Mouse (Mus musculus): ENCODE data around the gene Eps8. TPM values are rescaled to one million over a fixed set of nuclear protein-coding genes. Genes with fewer than 3 reads are reported as not detected.
A peak's percentile ranks its signal among the peaks of the same experiment; 100 is the strongest.
"Not testable (repeated sequence)": the region's sequence is repeated elsewhere in the genome, so short reads cannot be mapped to it uniquely, and the experiment has no call there.

Gene Eps8
- polyA plus RNA-seq, 1 experiment: 23.0 TPM

GRCm38 (mm10) chr6:137467696-137468095 is 187.0 kb downstream of the Eps8 start:
- Histone ChIP-seq H3K27ac (ENCODE audit: insufficient read depth, low read length) (peak overlapping the region; percentile 47; the same call in 1 of the 2 replicates), H3K4me1 (ENCODE audit: control insufficient read depth, insufficient read depth, low read length) (peaks cover 6% of the 10 kb centered on the region; the same call in 1 of the 2 replicates), H3K4me3 (ENCODE audit: insufficient read depth, low read length) (no peak overlapping the region)
- TF ChIP-seq CTCF (IDR thresholded peaks at IDR 0.05; ENCODE audit: extremely low read depth, insufficient read depth, low read length) (no peak), POLR2A (IDR thresholded peaks at IDR 0.05; ENCODE audit: extremely low read depth, insufficient read depth, low read length) (no peak)

GRCm38 (mm10) chr6:137466256-137466655 is 188.4 kb downstream of the Eps8 start:
- H3K27ac ChIP-seq (ENCODE audit: insufficient read depth, low read length): no peak overlapping the region
- no peak overlapping the region for H3K4me3 ChIP-seq (ENCODE audit: insufficient read depth, low read length)
- TF ChIP-seq CTCF (IDR thresholded peaks at IDR 0.05; ENCODE audit: extremely low read depth, insufficient read depth, low read length) (no peak), POLR2A (IDR thresholded peaks at IDR 0.05; ENCODE audit: extremely low read depth, insufficient read depth, low read length) (no peak)
- peaks cover 4% of the 10 kb centered on the region; the same call in 1 of the 2 replicates for H3K4me1 ChIP-seq (ENCODE audit: control insufficient read depth, insufficient read depth, low read length)

GRCm38 (mm10) chr6:137465253-137465652 is 189.4 kb downstream of the Eps8 start:
- Histone ChIP-seq H3K4me3 (ENCODE audit: insufficient read depth, low read length) (no peak overlapping the region), H3K4me1 (ENCODE audit: control insufficient read depth, insufficient read depth, low read length) (no peaks in the 10 kb centered on the region), H3K27ac (ENCODE audit: insufficient read depth, low read length) (no peak overlapping the region)
- TF ChIP-seq CTCF (IDR thresholded peaks at IDR 0.05; ENCODE audit: extremely low read depth, insufficient read depth, low read length) (no peak), POLR2A (IDR thresholded peaks at IDR 0.05; ENCODE audit: extremely low read depth, insufficient read depth, low read length) (no peak)

GRCm38 (mm10) chr6:137463771-137464170 is 190.9 kb downstream of the Eps8 start:
- H3K4me1 ChIP-seq (ENCODE audit: control insufficient read depth, insufficient read depth, low read length): no peaks in the 10 kb centered on the region
- TF ChIP-seq POLR2A (IDR thresholded peaks at IDR 0.05; ENCODE audit: extremely low read depth, insufficient read depth, low read length) (no peak), CTCF (IDR thresholded peaks at IDR 0.05; ENCODE audit: extremely low read depth, insufficient read depth, low read length) (no peak)

GRCm38 (mm10) chr6:137458136-137458535 is 196.5 kb downstream of the Eps8 start:
- H3K4me3 ChIP-seq (ENCODE audit: insufficient read depth, low read length): no peak overlapping the region
- TF ChIP-seq POLR2A (IDR thresholded peaks at IDR 0.05; ENCODE audit: extremely low read depth, insufficient read depth, low read length): no peak
- no peak for TF ChIP-seq CTCF (IDR thresholded peaks at IDR 0.05; ENCODE audit: extremely low read depth, insufficient read depth, low read length)
- no peak overlapping the region for H3K27ac ChIP-seq (ENCODE audit: insufficient read depth, low read length)
- H3K4me1 ChIP-seq (ENCODE audit: control insufficient read depth, insufficient read depth, low read length): no peaks in the 10 kb centered on the region

More at GRCm38 (mm10) chr6:137463771-137464170, 190.9 kb downstream of the Eps8 start:
- no peak overlapping the region for H3K4me3 ChIP-seq (ENCODE audit: insufficient read depth, low read length)
- H3K27ac ChIP-seq (ENCODE audit: insufficient read depth, low read length): no peak overlapping the region

- Histone ChIP-seq H3K27ac (ENCODE audit: insufficient read depth, low read length) (no peak overlapping the region), H3K4me3 (ENCODE audit: insufficient read depth, low read length) (no peak overlapping the region)
- TF ChIP-seq POLR2A (IDR thresholded peaks at IDR 0.05; ENCODE audit: extremely low read depth, insufficient read depth, low read length): no peak
- TF ChIP-seq CTCF (IDR thresholded peaks at IDR 0.05; ENCODE audit: extremely low read depth, insufficient read depth, low read length): no peak
Measured at GRCm38 (mm10) chr6:137457210-137457609, 197.5 kb downstream of the Eps8 start.

GRCm38 (mm10) chr6:137456064-137456463 is 198.6 kb downstream of the Eps8 start:
- TF ChIP-seq POLR2A (IDR thresholded peaks at IDR 0.05; ENCODE audit: extremely low read depth, insufficient read depth, low read length) (no peak), CTCF (IDR thresholded peaks at IDR 0.05; ENCODE audit: extremely low read depth, insufficient read depth, low read length) (no peak)
- H3K4me3 ChIP-seq (ENCODE audit: insufficient read depth, low read length): no peak overlapping the region

More at GRCm38 (mm10) chr6:137457210-137457609, 197.5 kb downstream of the Eps8 start:
- no peaks in the 10 kb centered on the region for H3K4me1 ChIP-seq (ENCODE audit: control insufficient read depth, insufficient read depth, low read length)

GRCm38 (mm10) chr6:137455537-137456041 is 199.1 kb downstream of the Eps8 start:
- Histone ChIP-seq H3K27ac (ENCODE audit: insufficient read depth, low read length) (no peak overlapping the region), H3K4me1 (ENCODE audit: control insufficient read depth, insufficient read depth, low read length) (no peaks in the 10 kb centered on the region), H3K4me3 (ENCODE audit: insufficient read depth, low read length) (no peak overlapping the region)
- TF ChIP-seq POLR2A (IDR thresholded peaks at IDR 0.05; ENCODE audit: extremely low read depth, insufficient read depth, low read length): no peak
- peak; percentile 89 for TF ChIP-seq CTCF (IDR thresholded peaks at IDR 0.05; ENCODE audit: extremely low read depth, insufficient read depth, low read length)

More at GRCm38 (mm10) chr6:137456064-137456463, 198.6 kb downstream of the Eps8 start:
- no peaks in the 10 kb centered on the region for H3K4me1 ChIP-seq (ENCODE audit: control insufficient read depth, insufficient read depth, low read length)
- no peak overlapping the region for H3K27ac ChIP-seq (ENCODE audit: insufficient read depth, low read length)

- not testable (repeated sequence) for H3K4me3 ChIP-seq (ENCODE audit: insufficient read depth, low read length); H3K4me1 ChIP-seq (ENCODE audit: control insufficient read depth, insufficient read depth, low read length); H3K27ac ChIP-seq (ENCODE audit: insufficient read depth, low read length)
Measured at GRCm38 (mm10) chr6:137446116-137446515, 208.6 kb downstream of the Eps8 start.

GRCm38 (mm10) chr6:137443089-137443488 is 211.6 kb downstream of the Eps8 start:
- Histone ChIP-seq H3K27ac (ENCODE audit: insufficient read depth, low read length) (no peak overlapping the region), H3K4me3 (ENCODE audit: insufficient read depth, low read length) (no peak overlapping the region), H3K4me1 (ENCODE audit: control insufficient read depth, insufficient read depth, low read length) (peaks cover 4% of the 10 kb centered on the region; the same call in 1 of the 2 replicates)
- TF ChIP-seq CTCF (IDR thresholded peaks at IDR 0.05; ENCODE audit: extremely low read depth, insufficient read depth, low read length): no peak
- no peak for TF ChIP-seq POLR2A (IDR thresholded peaks at IDR 0.05; ENCODE audit: extremely low read depth, insufficient read depth, low read length)

All from cortical plate, adult 2 months (tissue).